Mouse (Mus musculus) midbrain, postnatal 0 days (tissue): ENCODE results near the gene Evpl. TPM values are rescaled to one million over a fixed set of nuclear protein-coding genes. Genes with fewer than 3 reads are reported as not detected.

Experiments used
- ATAC-seq: fragments of 200-750 bp; cut with Nextera tagmentation; 2 replicates; pipeline ENCODE4 v1.8.0; 2017; ENCODE audit warnings: moderate number of reproducible peaks, mild to moderate bottlenecking, moderate TSS enrichment, moderate library complexity; ENCODE audit not compliant: low FRiP score
- DNase-seq: peaks from one replicate; pipeline ENCODE4 v3.0.0-alpha.2; 2015; ENCODE audit warnings: low spot score
- H3K27ac ChIP-seq: fragments of 300-500 bp; sonication (generic); 2 replicates; pipeline ENCODE4 v1.5.1; 2014; ENCODE audit warnings: low read depth, mild to moderate bottlenecking, low read length, mixed read lengths
- H3K27me3 ChIP-seq: fragments of 300-500 bp; sonication (generic); 2 replicates; pipeline ENCODE4 v1.6.1; 2014; ENCODE audit warnings: low read length, control low read depth, mixed read lengths; ENCODE audit not compliant: insufficient read depth
- H3K36me3 ChIP-seq: fragments of 300-500 bp; sonication (generic); 2 replicates; pipeline ENCODE4 v1.6.1; 2014; ENCODE audit warnings: low read length, control low read depth, mixed read lengths; ENCODE audit not compliant: insufficient read depth
- H3K4me1 ChIP-seq: fragments of 300-500 bp; sonication (generic); 2 replicates; pipeline ENCODE4 v1.6.1; 2014; ENCODE audit warnings: mild to moderate bottlenecking, control low read depth, antibody characterized with exemption, low read length, mixed read lengths; ENCODE audit not compliant: insufficient read depth
- H3K4me2 ChIP-seq: fragments of 300-500 bp; sonication (generic); 2 replicates; pipeline ENCODE4 v1.6.1; 2014; ENCODE audit warnings: low read depth, mild to moderate bottlenecking, low read length, mixed read lengths; ENCODE audit not compliant: poor library complexity, severe bottlenecking
- H3K4me3 ChIP-seq: fragments of 300-500 bp; sonication (generic); 2 replicates; pipeline ENCODE4 v1.5.1; 2014; ENCODE audit warnings: low read depth, mild to moderate bottlenecking, low read length, moderate library complexity
- H3K9ac ChIP-seq: fragments of 300-500 bp; sonication (generic); replicated peaks from 2 replicates; pipeline ENCODE4 v1.6.1; 2014; ENCODE audit warnings: mild to moderate bottlenecking, low read length, moderate library complexity, mixed read lengths; ENCODE audit not compliant: poor library complexity, severe bottlenecking
- H3K9me3 ChIP-seq: fragments of 300-500 bp; sonication (generic); 2 replicates; pipeline ENCODE4 v1.6.1; 2016; ENCODE audit warnings: low read length, control low read depth
- CTCF ChIP-seq: IDR thresholded peaks from 2 replicates; pipeline ENCODE4 v1.5.1; 2016; ENCODE audit warnings: antibody characterized with exemption, mild to moderate bottlenecking
- WGBS: fragments of 180-500 bp; shearing (Covaris S2); extraction: QIAGEN DNeasy Blood & Tissue Kit; methylation state at CpG from one replicate; pipeline ENCODE4 v1.1.7; 2014; 5-methylcytosine and 5-hydroxymethylcytosine counted together
- polyA plus RNA-seq: library from polyadenylated mRNA; unstranded; fragments of >200 nt; fragmentation: Nextera tagmentation; extraction: Ambion mirVana; gene quantifications from 2 replicates; pipeline ENCODE4 v1.2.1, GENCODE M21; 2015
- total RNA-seq: library from RNA; depleted of rRNA; stranded (reverse); fragments of >200 nt; gene quantifications from 2 replicates; pipeline ENCODE4 v1.2.3, GENCODE M21; 2014

Gene Evpl
- total and polyA plus RNA-seq, 2 experiments from 2014 or later, result 1.9 to 4.9 TPM

- no peak overlapping the region for H3K9ac ChIP-seq
- no peaks in the 10 kb centered on the region for H3K9me3 ChIP-seq
- peaks cover 6% of the 10 kb centered on the region; the same call in 1 of the 2 replicates for H3K36me3 ChIP-seq
- 93% methylated on average over 18 of the region's 18 CpGs for WGBS
- H3K4me2 ChIP-seq, result peak overlapping the region; percentile 61; the same call in 1 of the 2 replicates
- no peak overlapping the region for H3K27ac ChIP-seq
- no peak for DNase-seq
- no peak for ATAC-seq
- H3K27me3 ChIP-seq, result no peaks in the 10 kb centered on the region
- peaks cover 4% of the 10 kb centered on the region for H3K4me1 ChIP-seq
- no peak for TF ChIP-seq CTCF
- peak overlapping the region; percentile 72; the same call in 1 of the 2 replicates for H3K4me3 ChIP-seq
These were observed 40.9 kb downstream of the Evpl start for GRCm38 (mm10) chr11:116196866-116197583.

- Histone ChIP-seq H3K36me3 (peaks cover 6% of the 10 kb centered on the region; the same call in 1 of the 2 replicates), H3K4me2 (no peak overlapping the region), H3K27me3 (no peaks in the 10 kb centered on the region), H3K27ac (no peak overlapping the region), H3K4me3 (no peak overlapping the region), H3K9ac (no peak overlapping the region), H3K9me3 (no peaks in the 10 kb centered on the region), H3K4me1 (peaks cover 4% of the 10 kb centered on the region)
- DNase-seq, result no peak
- ATAC-seq, result no peak
- WGBS, result 89% methylated on average over 3 of the region's 3 CpGs
- TF ChIP-seq CTCF, result no peak
These were observed 41.5 kb downstream of the Evpl start for GRCm38 (mm10) chr11:116196336-116196735.

- peak; percentile 11; the same call in 1 of the 2 replicates for TF ChIP-seq CTCF
- H3K4me2 ChIP-seq, result no peak overlapping the region
- no peak overlapping the region for H3K4me3 ChIP-seq
- no peak for DNase-seq
- peaks cover 12% of the 10 kb centered on the region; the same call in 1 of the 2 replicates for H3K36me3 ChIP-seq
- no peak overlapping the region for H3K9ac ChIP-seq
- H3K9me3 ChIP-seq, result no peaks in the 10 kb centered on the region
- no peak overlapping the region for H3K27ac ChIP-seq
- peaks cover 4% of the 10 kb centered on the region for H3K4me1 ChIP-seq
- WGBS, result 87% methylated on average over 5 of the region's 5 CpGs
- no peak for ATAC-seq
- H3K27me3 ChIP-seq, result no peaks in the 10 kb centered on the region
These were observed 42.6 kb downstream of the Evpl start for GRCm38 (mm10) chr11:116195252-116195651.

DNA sequence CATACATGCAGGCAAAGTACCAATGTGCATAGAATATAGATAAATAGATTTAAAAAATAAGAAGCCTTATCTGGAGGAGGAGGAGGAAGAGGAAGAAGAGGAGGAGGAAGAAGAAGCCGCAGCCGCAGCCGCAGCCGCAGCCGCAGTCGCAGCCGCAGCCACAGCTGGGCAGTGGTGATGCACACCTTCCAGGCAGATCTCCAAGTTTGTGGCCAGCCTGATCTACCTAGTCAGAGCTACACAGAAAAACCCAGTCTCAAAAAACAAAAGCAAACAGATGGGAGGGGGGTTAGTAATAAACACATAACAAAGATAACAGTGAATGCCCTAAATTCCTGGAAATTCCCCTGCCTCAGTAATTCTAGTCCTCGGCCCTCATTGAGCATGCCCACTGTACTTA lies 43.3 kb downstream of the Evpl start:
- no peak overlapping the region for H3K4me3 ChIP-seq
- 98% methylated on average over 8 of the region's 8 CpGs for WGBS
- H3K4me1 ChIP-seq, result peaks cover 4% of the 10 kb centered on the region
- H3K27ac ChIP-seq, result no peak overlapping the region
- H3K9ac ChIP-seq, result no peak overlapping the region
- DNase-seq (no peak), ATAC-seq (no peak)
- no peak for TF ChIP-seq CTCF
- H3K27me3 ChIP-seq, result no peaks in the 10 kb centered on the region
- H3K4me2 ChIP-seq, result no peak overlapping the region
- peaks cover 14% of the 10 kb centered on the region; the same call in 1 of the 2 replicates for H3K36me3 ChIP-seq
- no peaks in the 10 kb centered on the region for H3K9me3 ChIP-seq

DNA sequence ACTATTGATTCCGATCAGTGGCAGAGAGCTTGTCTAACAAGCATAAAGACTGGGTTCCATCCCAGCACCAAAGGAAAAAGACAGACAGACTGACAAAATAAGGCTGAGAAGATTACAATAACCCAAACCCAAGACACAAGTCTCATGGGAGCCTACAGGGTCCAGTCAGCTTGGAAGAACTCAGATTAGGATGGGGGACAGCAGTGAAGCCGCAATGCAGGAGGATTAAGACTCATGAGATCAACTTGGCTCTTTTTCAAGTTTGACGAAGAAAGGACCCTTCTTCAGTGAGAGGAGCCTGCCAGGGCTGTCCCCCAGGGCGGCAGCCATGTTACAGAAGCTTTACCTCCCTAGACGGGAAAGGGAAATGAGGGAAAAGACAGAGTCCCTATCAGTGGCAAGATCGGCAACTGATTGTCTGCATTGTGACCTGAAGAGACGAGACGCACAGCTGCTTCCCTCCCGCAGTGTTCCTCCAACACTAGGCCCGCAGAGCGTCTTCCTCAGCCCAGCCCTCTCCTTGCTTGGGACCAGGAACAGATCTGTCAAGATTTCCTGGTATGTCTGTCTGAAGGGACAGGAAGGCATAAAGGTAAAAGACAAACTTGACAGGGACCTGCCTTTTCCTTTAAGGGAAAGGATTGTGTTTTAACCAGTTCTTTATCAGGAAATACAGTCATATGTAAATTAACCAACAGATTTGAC lies 50.5 kb downstream of the Evpl start:
- Histone ChIP-seq H3K9me3 (no peaks in the 10 kb centered on the region), H3K27me3 (no peaks in the 10 kb centered on the region), H3K9ac (no peak overlapping the region), H3K4me3 (no peak overlapping the region), H3K4me2 (no peak overlapping the region), H3K27ac (peak overlapping the region; percentile 34), H3K36me3 (peaks cover 35% of the 10 kb centered on the region), H3K4me1 (no peaks in the 10 kb centered on the region)
- ATAC-seq (no peak), DNase-seq (peak; percentile 56)
- WGBS, result 30% methylated on average over 11 of the region's 11 CpGs
- no peak for TF ChIP-seq CTCF

DNA sequence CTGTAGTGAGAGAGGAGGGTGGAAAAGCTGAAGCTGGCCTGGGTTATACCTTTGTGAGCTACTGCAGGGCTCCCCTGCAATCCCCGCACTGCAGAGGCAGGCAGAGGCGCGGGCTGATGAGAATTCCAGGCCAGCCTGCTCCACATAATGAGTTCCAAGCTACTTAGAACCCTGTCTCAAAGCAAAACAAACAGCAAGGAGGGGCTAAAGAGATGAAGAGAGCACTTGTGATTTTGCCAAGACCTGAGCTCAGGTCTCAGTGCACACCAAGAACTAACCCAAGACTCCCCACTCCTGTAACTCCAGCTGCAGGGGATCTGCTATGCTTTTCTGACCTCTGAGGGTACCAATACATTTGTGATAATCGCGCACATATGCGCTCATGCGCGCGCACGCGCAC lies 51.5 kb downstream of the Evpl start:
- Histone ChIP-seq H3K27me3 (no peaks in the 10 kb centered on the region), H3K4me1 (no peaks in the 10 kb centered on the region), H3K4me3 (no peak overlapping the region), H3K9ac (no peak overlapping the region), H3K9me3 (no peaks in the 10 kb centered on the region), H3K4me2 (no peak overlapping the region), H3K27ac (peak overlapping the region; percentile 59), H3K36me3 (peaks cover 44% of the 10 kb centered on the region)
- no peak for DNase-seq
- TF ChIP-seq CTCF, result no peak
- 83% methylated on average over 11 of the region's 11 CpGs for WGBS
- ATAC-seq, result no peak
